Mouse (Mus musculus): ENCODE measurements around the gene 2310061I04Rik.

- no peak for TF ChIP-seq CTCF (IDR thresholded peaks at IDR 0.05)
- peak; percentile 17; the same call in 1 of the 2 replicates for TF ChIP-seq POLR2A (IDR thresholded peaks at IDR 0.05; ENCODE audit: insufficient read depth, low read depth, low read length)
- no peak for TF ChIP-seq EP300 (IDR thresholded peaks at IDR 0.05; ENCODE audit: insufficient read depth, low read depth, low read length)
These were observed at the start of gene 2310061I04Rik for GRCm38 (mm10) chr17:35896781-35897643.

Measured in heart, adult 2 months (tissue).